Comparison of ENCODE assay signal across 9 mouse cellular contexts in the genomic region with DNA sequence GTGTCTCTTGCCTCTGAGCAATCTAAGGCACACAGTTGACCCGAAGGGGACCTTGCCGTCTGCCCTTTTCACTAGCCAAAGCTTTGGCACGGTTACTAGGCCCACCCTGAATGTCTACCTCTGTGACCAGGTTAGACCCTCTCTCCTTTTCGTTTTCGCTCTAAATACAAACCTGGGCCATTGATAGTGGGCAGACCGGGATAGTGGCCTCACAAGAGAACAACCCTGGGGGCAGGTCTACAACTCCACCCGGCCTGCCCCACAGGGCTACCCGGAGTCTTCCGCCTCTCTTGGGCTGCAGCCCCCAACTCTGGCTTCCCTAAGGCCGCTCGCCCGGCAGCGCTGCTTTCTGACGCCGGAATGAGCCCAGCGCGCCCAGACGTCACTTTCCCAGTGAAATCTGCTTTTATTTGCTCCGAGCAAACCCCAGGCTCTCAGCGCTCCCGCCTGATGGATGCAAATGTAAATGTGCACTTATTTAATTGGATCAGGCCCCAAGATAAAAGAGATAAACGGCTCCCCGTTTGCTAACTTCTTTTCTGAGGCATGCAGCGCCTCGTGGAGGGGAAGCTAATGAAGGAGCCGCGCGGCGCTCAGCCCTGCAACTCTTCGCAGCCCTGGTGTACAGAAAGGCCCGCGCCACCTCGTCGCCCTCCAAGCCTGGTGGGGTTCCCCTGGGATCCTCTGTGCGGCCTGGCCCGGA. TPM values are rescaled to one million over a fixed set of nuclear protein-coding genes. Genes with fewer than 3 reads are reported as not detected.
DNase-seq lines count a peak whose midpoint lies in the region; ATAC-seq and TF ChIP-seq lines count a peak whose summit lies in the region.
"Had no signal": no experiment of that assay in that cellular context is flagged by ENCODE, and none has a peak within 500 bp of the region (broad histone marks: within the 10 kb centered on the region; RNA-seq: fewer than 3 reads in every experiment).

No protein-coding gene starts in this region.

- peak overlapping the region; percentile 48; the same call in 1 of the 2 replicates for H3K9ac ChIP-seq in heart, embryonic 12.5 days
- H3K9ac ChIP-seq in heart, embryonic 16.5 days (ENCODE audit: low read length), result no peak overlapping the region
- peak overlapping the region; percentile 71 for H3K9ac ChIP-seq in midbrain, embryonic 13.5 days (replicated peaks)

- 7% methylated on average over 36 of the region's 36 CpGs for WGBS in heart, embryonic 12.5 days
- WGBS in bone marrow, adult 2 months, result 6% methylated on average over 36 of the region's 36 CpGs
- WGBS in heart, embryonic 16.5 days, result 11% methylated on average over 36 of the region's 36 CpGs
- 2% methylated on average over 36 of the region's 36 CpGs for WGBS in midbrain, embryonic 13.5 days

- no peaks in the 10 kb centered on the region for H3K36me3 ChIP-seq in heart, embryonic 12.5 days
- no peaks in the 10 kb centered on the region for H3K36me3 ChIP-seq in heart, embryonic 16.5 days (ENCODE audit: control insufficient read depth, insufficient read depth)
- peaks cover 2% of the 10 kb centered on the region for H3K36me3 ChIP-seq in midbrain, embryonic 13.5 days
- H3K36me3 ChIP-seq: G1E had no signal

- H3K4me2 ChIP-seq in heart, embryonic 12.5 days, result peak overlapping the region; percentile 57
- peak overlapping the region; percentile 35; the same call in 1 of the 2 replicates for H3K4me2 ChIP-seq in heart, embryonic 16.5 days (ENCODE audit: low read depth, low read length)
- peak overlapping the region; percentile 61 for H3K4me2 ChIP-seq in midbrain, embryonic 13.5 days (replicated peaks)

- H3K27me3 ChIP-seq in heart, embryonic 12.5 days (replicated peaks), result peaks cover 70% of the 10 kb centered on the region
- H3K27me3 ChIP-seq in heart, embryonic 16.5 days (ENCODE audit: control insufficient read depth, insufficient read depth, low read length), result peaks cover 70% of the 10 kb centered on the region
- H3K27me3 ChIP-seq in midbrain, embryonic 13.5 days, result peaks cover 46% of the 10 kb centered on the region

- DNase-seq in heart, postnatal 25 days (ENCODE audit: low spot score), result no peak
- DNase-seq in Muller cell, postnatal 12 days (ENCODE audit: inconsistent ontology term), result no peak

- TF ChIP-seq POLR2A in bone marrow, adult 2 months (IDR thresholded peaks at IDR 0.05; ENCODE audit: borderline replicate concordance, control insufficient read depth, low read depth, low read length), result no peak

- H3K4me1 ChIP-seq in heart, embryonic 12.5 days (replicated peaks), result peaks cover 51% of the 10 kb centered on the region
- H3K4me1 ChIP-seq in bone marrow, adult 2 months (ENCODE audit: control insufficient read depth, insufficient read depth, low read length), result no peaks in the 10 kb centered on the region; the same call in 1 of the 2 replicates
- peaks cover 19% of the 10 kb centered on the region for H3K4me1 ChIP-seq in heart, embryonic 16.5 days (ENCODE audit: control insufficient read depth, insufficient read depth, low read length)
- peaks cover 67% of the 10 kb centered on the region for H3K4me1 ChIP-seq in midbrain, embryonic 13.5 days (replicated peaks)

- no peaks in the 10 kb centered on the region for H3K9me3 ChIP-seq in heart, embryonic 12.5 days (replicated peaks)
- H3K9me3 ChIP-seq in heart, embryonic 16.5 days (replicated peaks; ENCODE audit: control insufficient read depth, low read length), result 0 out of 2 replicates have a peak, but pooled peaks cover 2% of the 10 kb centered on the region
- H3K9me3 ChIP-seq in midbrain, embryonic 13.5 days, result no peaks in the 10 kb centered on the region

- no peak overlapping the region for H3K27ac ChIP-seq in heart, embryonic 12.5 days (ENCODE audit: poor library complexity, severe bottlenecking)
- peak overlapping the region; percentile 14; the same call in 1 of the 2 replicates for H3K27ac ChIP-seq in bone marrow, adult 2 months (ENCODE audit: control insufficient read depth, insufficient read depth, low read depth, low read length, poor library complexity)
- no peak overlapping the region for H3K27ac ChIP-seq in heart, embryonic 16.5 days (ENCODE audit: low read length)
- peak overlapping the region; percentile 86 for H3K27ac ChIP-seq in midbrain, embryonic 13.5 days

- intact Hi-C loops in heart, postnatal 25 days (cut with DNase I), result loop anchor here (10.0 kb wide), 1 partner anchor 1171 kb away; the partner anchor contains the start of gene Aktip

- peak overlapping the region; percentile 36 for H3K4me3 ChIP-seq in heart, embryonic 12.5 days
- H3K4me3 ChIP-seq in bone marrow, adult 2 months (replicated peaks; ENCODE audit: control insufficient read depth, low read depth, low read length), result no peak overlapping the region
- peak overlapping the region; percentile 10 for H3K4me3 ChIP-seq in heart, embryonic 16.5 days (ENCODE audit: low read length)
- H3K4me3 ChIP-seq in midbrain, embryonic 13.5 days (replicated peaks), result peak overlapping the region; percentile 46

- no peak for ATAC-seq in heart, embryonic 12.5 days (ENCODE audit: insufficient number of reproducible peaks, low FRiP score)
- ATAC-seq in heart, embryonic 16.5 days (replicated peaks; ENCODE audit: extremely low read depth, insufficient read depth, low FRiP score), result no peak
- peak; percentile 31; the same call in 1 of the 2 replicates for ATAC-seq in midbrain, embryonic 13.5 days
- no peak for ATAC-seq in CD4-positive, CD25-positive, alpha-beta regulatory T cell, adult 4 months
- no peak for ATAC-seq in cerebellum, adult (ENCODE audit: insufficient number of reproducible peaks, low FRiP score, low TSS enrichment)

- TF ChIP-seq CTCF in bone marrow, adult 2 months (IDR thresholded peaks at IDR 0.05; ENCODE audit: control insufficient read depth, insufficient read depth, low read length), result no peak

RNA-seq across cellular contexts. Expression of gene Irx5, which starts 8.0 kb away (rescaled TPM):
- 14.3 and 16.4 TPM in 2 replicates for polyA plus RNA-seq in heart, embryonic 12.5 days (2016; fragmentation: Nextera tagmentation; extraction: Ambion mirVana)
- 10 to 100 TPM in 1 of 2 experiments, 1 to 10 TPM in 1; 8.8 to 11.9 TPM for total RNA-seq in heart, postnatal 25 days (2021)
- not detected in 2 replicates for polyA plus RNA-seq in bone marrow, adult 2 months (2011; ENCODE audit: insufficient read depth, insufficient read length, low replicate concordance, missing spikeins)
- polyA plus RNA-seq in heart, embryonic 16.5 days (2015; fragmentation: Nextera tagmentation; extraction: Ambion mirVana), result 6.3 and 6.4 TPM in 2 replicates
- polyA plus RNA-seq in midbrain, embryonic 13.5 days (2015; fragmentation: Nextera tagmentation; extraction: Ambion mirVana), result 24.6 and 30.6 TPM in 2 replicates
- not detected for polyA plus RNA-seq in CD4-positive, CD25-positive, alpha-beta regulatory T cell, adult 4 months (2017; shearing (Covaris generic))

Comparison
In these comparisons a context has a peak if more than half of its experiments do, and no peak if none do; other contexts are left out.
1. H3K27ac ChIP-seq: peak in bone marrow, adult 2 months (single experiment) and midbrain, embryonic 13.5 days (single experiment); none in heart, embryonic 12.5 days (single experiment) and heart, embryonic 16.5 days (single experiment).
2. Peak in every context shown above with its lines, with median percentiles within 50 percentile points of each other: H3K4me2 ChIP-seq.